Mouse (Mus musculus): Measurements from ENCODE around the gene Ppip5k1.
A peak's percentile ranks its signal among the peaks of the same experiment; 100 is the strongest.
"Not testable (repeated sequence)": the region's sequence is repeated elsewhere in the genome, so short reads cannot be mapped to it uniquely, and the experiment has no call there.

Gene Ppip5k1

GRCm38 (mm10) chr2:121354820-121355592, at the start of gene Ppip5k1:
Gene Ppip5k1 (minus strand): TSS chr2:121355396.
- peak; percentile 81 for DNase-seq (ENCODE audit: low read depth)

GRCm38 (mm10) chr2:121403296-121403695, 48.1 kb upstream of the Ppip5k1 start:
- DNase-seq (ENCODE audit: low read depth): no peak

- peak; percentile 34 for DNase-seq (ENCODE audit: low read depth)
Measured at GRCm38 (mm10) chr2:121396624-121397023, 41.4 kb upstream of the Ppip5k1 start.

- not testable (repeated sequence) for DNase-seq (ENCODE audit: low read depth)
Measured at GRCm38 (mm10) chr2:121386961-121387575, 31.9 kb upstream of the Ppip5k1 start, which contains the start of gene Strc. Gene Strc (minus strand): TSS chr2:121387168.

- no peak for DNase-seq (ENCODE audit: low read depth)
Measured at GRCm38 (mm10) chr2:121374766-121375165, 19.6 kb upstream of the Ppip5k1 start.

- no peak for DNase-seq (ENCODE audit: low read depth)
Measured at GRCm38 (mm10) chr2:121372266-121372665, 17.1 kb upstream of the Ppip5k1 start.

DNA sequence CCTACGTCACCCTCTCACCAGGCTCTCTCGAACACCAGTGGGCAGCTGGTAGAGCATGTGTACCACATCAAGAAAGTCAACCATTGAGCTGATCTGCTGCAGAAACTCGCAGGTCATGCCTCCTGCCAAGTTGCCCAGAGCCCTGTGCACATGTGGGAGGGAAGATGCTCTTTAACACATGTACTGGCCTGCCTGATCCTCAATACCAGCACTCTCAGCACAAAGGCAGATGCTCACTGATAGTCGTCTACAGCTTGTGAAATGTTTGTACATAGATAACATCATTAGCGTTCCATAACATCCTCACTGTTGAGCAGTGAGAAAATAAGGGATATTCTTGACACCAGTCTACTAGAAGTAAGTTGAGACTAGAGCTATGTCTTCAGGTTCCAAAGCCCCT, 15.7 kb upstream of the Ppip5k1 start:
- DNase-seq (ENCODE audit: low read depth): no peak

- DNase-seq (ENCODE audit: low read depth): peak; percentile 14
Measured at GRCm38 (mm10) chr2:121368831-121369230, 13.6 kb upstream of the Ppip5k1 start.

DNA sequence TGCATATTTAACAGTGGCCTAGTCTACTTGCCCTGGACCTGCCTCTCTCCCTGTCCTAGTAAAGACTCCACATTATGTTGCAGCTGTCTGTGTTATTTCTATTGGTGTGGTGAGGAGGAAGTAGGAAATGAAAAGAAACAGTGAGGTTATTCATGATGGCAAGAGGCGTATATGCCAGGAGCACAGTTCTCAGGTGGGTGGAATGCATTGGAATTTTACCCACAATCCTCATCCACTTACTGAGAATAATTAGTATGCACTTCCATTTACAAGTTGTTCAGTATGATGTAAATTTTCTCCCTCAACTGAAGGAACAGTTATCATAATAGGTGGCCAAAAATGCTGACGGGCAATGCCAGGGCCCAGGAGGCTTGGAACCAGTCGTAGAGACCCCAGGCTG, 8.5 kb upstream of the Ppip5k1 start:
- DNase-seq (ENCODE audit: low read depth): no peak

DNA sequence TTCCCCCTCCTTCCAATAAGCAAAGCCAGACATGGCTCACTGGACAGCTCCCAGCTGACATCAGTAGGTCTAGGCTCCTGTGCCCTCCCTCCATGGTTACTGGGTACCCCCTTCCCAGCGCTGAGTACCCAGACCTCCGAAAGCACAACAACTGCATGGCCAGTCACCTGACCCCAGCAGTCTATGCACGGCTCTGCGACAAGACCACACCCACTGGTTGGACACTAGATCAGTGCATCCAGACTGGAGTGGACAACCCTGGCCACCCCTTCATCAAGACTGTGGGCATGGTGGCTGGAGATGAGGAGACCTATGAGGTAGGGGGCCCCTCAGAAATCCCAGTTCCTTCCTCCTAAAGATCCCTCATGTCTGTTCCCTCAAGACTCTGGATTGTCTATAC, 4.3 kb upstream of the Ppip5k1 start:
- no peak for DNase-seq (ENCODE audit: low read depth)

- DNase-seq (ENCODE audit: low read depth): no peak
Measured at GRCm38 (mm10) chr2:121358381-121358780, 3.2 kb upstream of the Ppip5k1 start.

DNA sequence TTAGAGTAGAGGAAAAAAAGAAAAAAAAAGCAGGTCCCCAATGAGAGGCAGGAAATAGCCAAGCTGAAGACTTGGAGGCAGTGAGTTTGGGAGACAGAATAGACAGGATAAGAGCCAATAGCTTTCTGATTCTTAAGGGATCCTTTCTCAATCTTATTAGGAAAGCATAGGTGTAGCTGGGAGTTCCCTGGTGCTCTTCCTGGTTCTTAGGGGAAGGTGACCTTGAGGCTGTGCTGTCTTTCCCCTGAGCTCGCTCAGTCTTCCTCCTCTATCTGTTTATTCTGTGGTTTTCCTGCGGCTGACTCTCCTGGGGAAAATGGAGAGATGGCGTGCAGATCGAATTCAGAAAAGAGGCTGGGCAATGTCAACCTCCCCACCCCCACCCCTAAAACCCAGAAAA, 2.8 kb upstream of the Ppip5k1 start:
- DNase-seq (ENCODE audit: low read depth): no peak

DNA sequence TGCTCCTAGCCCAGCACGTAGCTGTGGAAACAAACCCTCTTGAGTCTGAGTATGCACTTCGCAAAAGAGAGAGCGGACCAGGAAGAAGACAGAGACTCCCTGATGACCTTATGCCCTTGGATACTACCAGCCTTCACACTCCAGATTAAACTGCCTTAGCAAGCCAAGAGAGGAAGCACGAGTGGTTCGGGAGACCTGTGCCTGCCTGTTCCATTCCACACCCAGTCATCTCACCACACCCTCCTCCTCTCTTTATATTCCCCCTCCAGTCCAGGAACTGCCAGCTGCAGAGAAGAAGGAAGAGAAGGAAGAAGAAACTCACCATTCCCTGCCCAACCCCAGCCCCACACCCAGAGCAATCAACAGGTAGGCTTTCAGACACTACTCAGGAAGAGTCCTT, 2.3 kb upstream of the Ppip5k1 start, which contains the start of gene Ckmt1:
Gene Ckmt1 (plus strand): TSS at position 221 of the 400 bp plus-strand sequence.
- DNase-seq (ENCODE audit: low read depth): no peak

DNA sequence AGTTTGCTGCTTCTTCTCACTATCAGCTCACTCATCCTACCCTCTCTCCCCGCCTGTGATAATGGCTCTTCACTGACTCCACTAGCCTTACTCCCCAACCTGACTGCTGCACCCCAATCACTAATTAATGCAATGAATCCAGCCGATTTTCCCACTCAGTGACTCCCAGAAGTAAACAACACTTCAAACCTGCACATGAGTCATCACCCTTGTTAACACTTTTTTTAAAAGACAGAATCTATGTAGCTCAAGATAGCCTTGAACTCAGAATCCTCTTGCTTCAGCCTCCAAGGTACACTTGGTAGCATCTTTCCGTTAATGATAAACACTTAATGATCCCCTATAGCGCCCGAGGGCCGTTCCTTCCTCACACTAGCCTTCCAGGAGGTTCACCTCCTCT, 818 bp downstream of the Ppip5k1 start:
- DNase-seq (ENCODE audit: low read depth): no peak

DNA sequence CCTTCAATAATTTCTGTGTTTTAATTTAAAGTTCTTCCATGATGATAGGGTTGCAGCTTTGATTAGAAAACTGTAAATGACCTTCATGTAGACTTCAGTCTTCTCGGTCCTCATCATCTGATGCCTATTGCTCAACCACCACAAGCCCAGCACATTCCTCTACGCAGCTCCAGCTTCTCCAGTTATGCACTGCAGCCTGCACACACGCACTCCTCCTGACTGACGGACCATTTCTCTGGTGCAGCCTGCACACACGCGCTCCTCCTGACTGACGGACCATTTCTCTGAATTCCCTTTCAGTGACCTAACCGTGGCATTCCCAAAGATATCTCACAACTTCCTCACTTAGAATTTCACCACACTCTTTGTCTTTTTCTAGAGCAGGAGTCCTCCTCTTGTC, 2.0 kb downstream of the Ppip5k1 start:
- no peak for DNase-seq (ENCODE audit: low read depth)

DNA sequence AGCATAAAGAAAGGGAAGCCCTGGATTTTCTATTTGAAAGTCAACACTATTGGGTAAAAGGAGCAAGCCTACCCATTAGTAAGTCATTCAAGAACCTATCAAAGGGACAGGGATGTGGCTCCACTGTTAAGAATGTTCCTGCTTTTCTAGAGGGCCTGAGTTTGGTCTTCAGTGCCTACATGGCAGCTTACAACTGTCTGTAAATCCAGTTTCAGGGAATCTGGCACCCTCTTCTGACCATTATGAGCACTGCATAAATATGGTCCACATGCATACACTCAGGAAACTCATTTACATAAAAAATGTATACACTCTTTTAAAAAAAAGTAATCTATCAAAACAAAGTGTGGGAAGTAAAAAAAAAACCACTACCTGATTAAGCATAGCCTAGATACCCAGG, 16.1 kb downstream of the Ppip5k1 start:
- DNase-seq (ENCODE audit: low read depth): no peak

- DNase-seq (ENCODE audit: low read depth): no peak
Measured at GRCm38 (mm10) chr2:121329492-121329891, 25.7 kb downstream of the Ppip5k1 start.

DNA sequence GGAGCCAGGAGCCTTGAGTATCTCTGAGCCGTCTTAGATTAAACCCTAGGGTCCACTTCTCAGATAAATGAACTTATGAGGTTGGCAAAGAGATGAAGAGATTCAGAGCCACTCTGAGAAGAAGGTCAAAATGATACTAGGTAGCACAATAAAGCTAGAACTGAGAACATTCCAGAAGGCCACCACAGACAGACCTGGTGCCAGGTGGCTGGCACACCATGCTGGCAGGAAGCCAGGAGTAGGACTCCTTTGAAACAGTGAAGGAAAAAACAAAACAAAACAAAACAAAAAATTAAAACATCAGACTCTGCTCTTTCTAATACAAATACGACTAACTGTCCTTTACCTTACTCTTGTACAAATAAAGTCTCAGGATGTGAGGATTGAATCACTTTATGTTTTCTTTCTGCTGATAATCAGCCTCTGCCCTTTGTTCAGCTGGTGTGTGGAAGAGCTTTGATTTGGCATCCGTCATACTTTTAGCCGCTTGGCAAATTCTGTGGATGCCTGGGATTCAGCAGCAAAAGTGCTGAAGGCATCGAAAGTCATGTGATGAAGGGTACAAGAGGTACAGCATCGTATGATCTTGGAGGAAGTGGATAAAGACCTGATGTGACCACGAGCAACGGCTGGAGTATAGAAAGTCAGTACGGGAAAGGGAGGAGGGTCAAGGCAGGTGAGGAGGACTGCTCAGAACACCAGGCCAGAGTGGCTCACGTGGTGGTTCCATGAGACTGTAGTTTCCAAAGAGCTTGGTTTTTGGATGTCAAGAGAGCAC, 31.3 kb downstream of the Ppip5k1 start:
- no peak for DNase-seq (ENCODE audit: low read depth)

DNA sequence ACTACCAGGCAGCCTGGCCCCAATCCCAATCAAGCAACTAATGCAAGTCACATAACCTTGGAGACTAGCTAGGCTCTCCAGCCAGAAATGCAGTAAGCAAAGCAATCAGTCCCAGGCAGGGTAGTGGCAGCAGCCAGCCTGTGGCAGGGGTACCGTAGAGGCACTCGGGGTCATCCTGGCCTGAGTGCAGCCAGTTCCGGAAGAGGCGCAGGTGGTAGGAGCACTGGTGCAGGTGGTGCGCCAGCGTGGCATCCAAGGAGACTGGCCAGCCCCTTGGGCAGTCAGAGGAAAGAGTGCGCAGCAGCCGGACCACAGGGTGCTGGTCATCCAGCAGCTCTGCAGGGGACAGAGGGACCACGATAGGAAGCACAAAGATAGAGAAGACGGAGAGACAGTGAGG, 32.2 kb downstream of the Ppip5k1 start:
- no peak for DNase-seq (ENCODE audit: low read depth)

- DNase-seq (ENCODE audit: low read depth): no peak
Measured at GRCm38 (mm10) chr2:121316278-121316677, 38.9 kb downstream of the Ppip5k1 start.

- no peak for DNase-seq (ENCODE audit: low read depth)
Measured at GRCm38 (mm10) chr2:121308997-121309416, 46.2 kb downstream of the Ppip5k1 start.

GRCm38 (mm10) chr2:121300036-121300435, 55.2 kb downstream of the Ppip5k1 start:
- no peak for DNase-seq (ENCODE audit: low read depth)

GRCm38 (mm10) chr2:121299471-121299870, 55.7 kb downstream of the Ppip5k1 start:
- no peak for DNase-seq (ENCODE audit: low read depth)
